Mouse (Mus musculus): ENCODE measurements around the gene Scand1. TPM values are rescaled to one million over a fixed set of nuclear protein-coding genes. Genes with fewer than 3 reads are reported as not detected.

Scand1 gene
- polyA plus RNA-seq, 1 experiment from 2014 or later: 77.2 TPM

- ATAC-seq (ENCODE audit: insufficient number of reproducible peaks, low FRiP score): no peak
- WGBS: 68% methylated on average over 1 of the region's 1 CpGs
- Histone ChIP-seq H3K4me2 (no peak overlapping the region), H3K9ac (no peak overlapping the region), H3K27ac (ENCODE audit: poor library complexity, severe bottlenecking) (no peak overlapping the region), H3K36me3 (no peaks in the 10 kb centered on the region; the same call in 1 of the 2 replicates), H3K4me3 (no peak overlapping the region), H3K27me3 (replicated peaks) (no peaks in the 10 kb centered on the region), H3K4me1 (replicated peaks) (no peaks in the 10 kb centered on the region), H3K9me3 (replicated peaks) (peaks cover 6% of the 10 kb centered on the region; the same call in 1 of the 2 replicates)
Measured at GRCm38 (mm10) chr2:156330681-156331080, 18.2 kb upstream of the Scand1 start.

GRCm38 (mm10) chr2:156324681-156325080, 12.2 kb upstream of the Scand1 start:
- H3K4me3 ChIP-seq: no peak overlapping the region
- peaks cover 11% of the 10 kb centered on the region; the same call in 1 of the 2 replicates for H3K9me3 ChIP-seq (replicated peaks)
- ATAC-seq (ENCODE audit: insufficient number of reproducible peaks, low FRiP score): peak; percentile 84
- H3K4me1 ChIP-seq (replicated peaks): peaks cover 18% of the 10 kb centered on the region
- H3K36me3 ChIP-seq: peaks cover 4% of the 10 kb centered on the region; the same call in 1 of the 2 replicates
- no peaks in the 10 kb centered on the region for H3K27me3 ChIP-seq (replicated peaks)
- peak overlapping the region; percentile 32 for H3K4me2 ChIP-seq
- H3K27ac ChIP-seq (ENCODE audit: poor library complexity, severe bottlenecking): peak overlapping the region; percentile 72
- 17% methylated on average over 5 of the region's 5 CpGs for WGBS
- H3K9ac ChIP-seq: peak overlapping the region; percentile 27; the same call in 1 of the 2 replicates

DNA sequence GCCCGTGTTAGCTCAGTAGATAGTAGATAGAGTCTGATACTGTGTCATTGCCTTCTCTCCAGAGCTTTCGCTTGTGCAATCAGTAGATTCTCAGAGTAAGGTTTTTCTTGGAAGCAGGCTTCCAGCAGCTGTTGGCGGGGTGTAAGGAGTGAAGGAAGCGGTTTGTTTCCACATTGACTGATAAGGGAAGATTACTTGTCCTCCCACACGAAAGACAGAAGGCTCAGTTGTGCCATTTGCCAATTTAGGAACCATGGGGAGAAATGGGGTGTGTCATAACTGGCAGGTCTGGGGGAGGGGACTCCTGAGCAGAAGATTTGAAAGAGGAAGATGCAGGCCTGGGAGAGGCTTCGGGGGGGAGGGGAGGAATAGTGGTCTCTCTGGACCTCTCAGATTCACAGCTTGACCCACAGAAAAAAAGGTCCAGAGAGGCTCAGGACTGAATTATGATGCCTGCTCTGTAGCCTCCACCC, 11.6 kb upstream of the Scand1 start:
- Histone ChIP-seq H3K9ac (no peak overlapping the region; the same call in 1 of the 2 replicates), H3K9me3 (replicated peaks) (peaks cover 9% of the 10 kb centered on the region; the same call in 1 of the 2 replicates), H3K36me3 (peaks cover 4% of the 10 kb centered on the region; the same call in 1 of the 2 replicates), H3K4me2 (peak overlapping the region; percentile 32), H3K27me3 (replicated peaks) (no peaks in the 10 kb centered on the region), H3K4me3 (no peak overlapping the region), H3K27ac (ENCODE audit: poor library complexity, severe bottlenecking) (peak overlapping the region; percentile 72), H3K4me1 (replicated peaks) (peaks cover 18% of the 10 kb centered on the region)
- WGBS: 12% methylated on average over 6 of the region's 6 CpGs
- ATAC-seq (ENCODE audit: insufficient number of reproducible peaks, low FRiP score): peak; percentile 77

GRCm38 (mm10) chr2:156321538-156321937, 9.0 kb upstream of the Scand1 start:
- H3K36me3 ChIP-seq: 0 out of 2 replicates have a peak, but pooled peaks cover 4% of the 10 kb centered on the region

DNA sequence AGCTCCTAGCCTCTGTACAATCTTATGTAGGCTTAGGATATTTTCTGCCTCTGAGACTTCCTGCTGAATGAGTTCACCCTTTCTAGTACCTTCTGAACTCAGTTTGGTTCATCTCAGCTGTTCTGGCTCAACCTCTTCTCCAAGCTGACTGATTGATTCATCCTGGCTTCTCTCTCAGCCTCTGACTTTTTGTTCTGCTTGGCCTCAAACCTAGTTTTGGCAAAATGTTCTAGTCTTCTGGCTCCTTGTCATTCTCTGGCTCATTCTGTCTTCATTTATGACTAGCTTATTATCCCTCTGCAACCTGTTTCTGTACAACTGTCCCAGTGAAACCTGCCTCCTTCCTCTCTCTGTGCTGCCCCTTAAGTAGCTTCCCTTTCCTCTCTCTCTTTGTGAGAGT, 6.0 kb upstream of the Scand1 start:
- peaks cover 3% of the 10 kb centered on the region; the same call in 1 of the 2 replicates for H3K4me1 ChIP-seq (replicated peaks)
- H3K9ac ChIP-seq: no peak overlapping the region
- ATAC-seq (ENCODE audit: insufficient number of reproducible peaks, low FRiP score): no peak
- H3K9me3 ChIP-seq (replicated peaks): peaks cover 6% of the 10 kb centered on the region; the same call in 1 of the 2 replicates
- no peak overlapping the region for H3K4me2 ChIP-seq
- H3K36me3 ChIP-seq: peaks cover 9% of the 10 kb centered on the region; the same call in 1 of the 2 replicates
- no peak overlapping the region for H3K27ac ChIP-seq (ENCODE audit: poor library complexity, severe bottlenecking)
- no peak overlapping the region for H3K4me3 ChIP-seq
- H3K27me3 ChIP-seq (replicated peaks): no peaks in the 10 kb centered on the region

More at GRCm38 (mm10) chr2:156321538-156321937, 9.0 kb upstream of the Scand1 start:
- H3K4me1 ChIP-seq (replicated peaks): peaks cover 18% of the 10 kb centered on the region
- H3K27me3 ChIP-seq (replicated peaks): no peaks in the 10 kb centered on the region
- ATAC-seq (ENCODE audit: insufficient number of reproducible peaks, low FRiP score): no peak
- H3K9ac ChIP-seq: no peak overlapping the region
- no peak overlapping the region for H3K4me2 ChIP-seq
- 85% methylated on average over 6 of the region's 6 CpGs for WGBS
- no peak overlapping the region for H3K4me3 ChIP-seq
- H3K27ac ChIP-seq (ENCODE audit: poor library complexity, severe bottlenecking): no peak overlapping the region
- 0 out of 2 replicates have a peak, but pooled peaks cover 6% of the 10 kb centered on the region for H3K9me3 ChIP-seq (replicated peaks)

DNA sequence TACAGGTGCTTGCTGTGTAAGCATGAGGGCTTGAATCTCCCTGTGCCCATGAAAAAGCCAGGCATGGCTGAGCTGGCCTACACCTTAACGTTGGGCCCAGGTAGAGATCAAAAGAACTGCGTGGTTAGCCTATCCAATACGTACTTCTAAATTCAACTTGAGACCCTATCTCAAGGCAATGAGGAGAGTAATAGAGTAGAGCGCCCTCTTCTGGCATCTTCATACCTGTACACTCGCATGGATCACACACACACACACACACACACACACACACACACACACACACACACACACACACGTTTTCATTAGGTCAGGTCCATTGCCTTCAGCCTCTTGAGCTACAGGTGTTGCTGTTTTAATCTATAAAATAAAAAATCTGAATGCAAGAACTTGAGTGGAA, 2.3 kb upstream of the Scand1 start:
- H3K4me3 ChIP-seq: no peak overlapping the region
- WGBS: 90% methylated on average over 6 of the region's 6 CpGs
- H3K4me2 ChIP-seq: no peak overlapping the region
- peaks cover 10% of the 10 kb centered on the region for H3K4me1 ChIP-seq (replicated peaks)
- H3K27ac ChIP-seq (ENCODE audit: poor library complexity, severe bottlenecking): no peak overlapping the region
- H3K27me3 ChIP-seq (replicated peaks): no peaks in the 10 kb centered on the region
- no peaks in the 10 kb centered on the region; the same call in 1 of the 2 replicates for H3K9me3 ChIP-seq (replicated peaks)
- H3K36me3 ChIP-seq: peaks cover 12% of the 10 kb centered on the region
- no peak for ATAC-seq (ENCODE audit: insufficient number of reproducible peaks, low FRiP score)
- no peak overlapping the region for H3K9ac ChIP-seq

DNA sequence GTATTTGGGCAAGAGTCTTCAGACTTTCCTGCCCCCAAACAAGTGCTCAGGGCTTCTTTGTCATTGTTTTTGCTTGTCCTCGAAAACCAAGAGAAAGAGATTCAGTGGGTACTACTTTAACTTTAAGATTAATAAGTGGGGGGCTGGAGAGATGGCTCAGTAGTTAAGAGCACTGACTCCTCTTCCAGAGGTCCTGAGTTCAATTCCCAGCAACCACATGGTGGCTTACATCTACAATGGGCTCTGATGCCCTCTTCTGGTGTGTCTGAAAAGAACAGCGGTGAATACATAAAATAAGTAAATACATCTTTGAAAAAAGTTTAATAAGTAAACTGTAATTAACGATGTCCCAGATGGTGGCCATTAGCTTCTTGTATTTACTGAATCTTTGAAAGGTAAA, 649 bp upstream of the Scand1 start:
- no peak for ATAC-seq (ENCODE audit: insufficient number of reproducible peaks, low FRiP score)
- Histone ChIP-seq H3K9ac (peak overlapping the region; percentile 95), H3K27ac (ENCODE audit: poor library complexity, severe bottlenecking) (peak overlapping the region; percentile 92; the same call in 1 of the 2 replicates)

GRCm38 (mm10) chr2:156311841-156312291, 638 bp downstream of the Scand1 start:
- under 1% methylated on average over 53 of the region's 53 CpGs for WGBS
- Histone ChIP-seq H3K4me3 (peak overlapping the region; percentile 78), H3K27ac (ENCODE audit: poor library complexity, severe bottlenecking) (peak overlapping the region; percentile 92), H3K4me2 (peak overlapping the region; percentile 87), H3K36me3 (peaks cover 28% of the 10 kb centered on the region), H3K27me3 (replicated peaks) (no peaks in the 10 kb centered on the region), H3K4me1 (replicated peaks) (peaks cover 10% of the 10 kb centered on the region), H3K9me3 (replicated peaks) (no peaks in the 10 kb centered on the region; the same call in 1 of the 2 replicates), H3K9ac (peak overlapping the region; percentile 95)
- peak; percentile 77 for ATAC-seq (ENCODE audit: insufficient number of reproducible peaks, low FRiP score)

More for the DNA sequence above, 649 bp upstream of the Scand1 start:
- Histone ChIP-seq H3K4me2 (peak overlapping the region; percentile 87), H3K4me1 (replicated peaks) (peaks cover 10% of the 10 kb centered on the region), H3K9me3 (replicated peaks) (no peaks in the 10 kb centered on the region; the same call in 1 of the 2 replicates), H3K4me3 (peak overlapping the region; percentile 78), H3K36me3 (peaks cover 17% of the 10 kb centered on the region), H3K27me3 (replicated peaks) (no peaks in the 10 kb centered on the region)
- 51% methylated on average over 3 of the region's 3 CpGs for WGBS

- Histone ChIP-seq H3K4me1 (replicated peaks) (peaks cover 10% of the 10 kb centered on the region), H3K4me2 (peak overlapping the region; percentile 87), H3K9ac (peak overlapping the region; percentile 95), H3K9me3 (replicated peaks) (no peaks in the 10 kb centered on the region; the same call in 1 of the 2 replicates), H3K27me3 (replicated peaks) (no peaks in the 10 kb centered on the region), H3K36me3 (peaks cover 28% of the 10 kb centered on the region), H3K27ac (ENCODE audit: poor library complexity, severe bottlenecking) (peak overlapping the region; percentile 92), H3K4me3 (peak overlapping the region; percentile 78)
- WGBS: 21% methylated on average over 8 of the region's 8 CpGs
- ATAC-seq (ENCODE audit: insufficient number of reproducible peaks, low FRiP score): no peak
Measured at GRCm38 (mm10) chr2:156311441-156311840, 1.1 kb downstream of the Scand1 start.

- 89% methylated on average over 5 of the region's 5 CpGs for WGBS
- H3K4me2 ChIP-seq: peak overlapping the region; percentile 87
- no peak for ATAC-seq (ENCODE audit: insufficient number of reproducible peaks, low FRiP score)
- peaks cover 30% of the 10 kb centered on the region for H3K36me3 ChIP-seq
- H3K4me1 ChIP-seq (replicated peaks): peaks cover 10% of the 10 kb centered on the region
- no peak overlapping the region for H3K9ac ChIP-seq
- 0 out of 2 replicates have a peak overlapping the region, but pooled peaks have one; percentile 78 for H3K4me3 ChIP-seq
- H3K27ac ChIP-seq (ENCODE audit: poor library complexity, severe bottlenecking): peak overlapping the region; percentile 92; the same call in 1 of the 2 replicates
- H3K27me3 ChIP-seq (replicated peaks): no peaks in the 10 kb centered on the region
- no peaks in the 10 kb centered on the region; the same call in 1 of the 2 replicates for H3K9me3 ChIP-seq (replicated peaks)
Measured at GRCm38 (mm10) chr2:156310945-156311344, 1.6 kb downstream of the Scand1 start.

DNA sequence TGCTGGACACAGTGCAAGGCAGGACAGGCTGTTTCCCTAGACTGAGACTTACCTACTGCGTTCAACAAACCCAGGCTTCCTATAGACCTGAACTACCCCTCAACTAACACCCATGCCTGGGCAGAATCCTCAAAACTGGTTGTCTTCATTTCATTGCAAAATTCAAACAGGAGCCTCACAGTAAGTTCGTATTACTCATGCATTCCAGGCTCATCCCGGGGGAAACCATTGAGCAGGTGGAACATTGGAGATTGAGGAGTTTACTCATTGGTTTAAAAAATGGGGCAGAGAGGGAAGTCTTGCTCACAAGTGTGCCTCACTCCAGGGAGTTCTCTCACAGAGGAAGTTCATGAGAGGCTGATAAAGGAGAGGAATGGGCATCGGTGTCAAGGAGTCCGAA, 2.0 kb downstream of the Scand1 start:
- no peaks in the 10 kb centered on the region; the same call in 1 of the 2 replicates for H3K9me3 ChIP-seq (replicated peaks)
- H3K9ac ChIP-seq: no peak overlapping the region
- H3K36me3 ChIP-seq: peaks cover 35% of the 10 kb centered on the region
- H3K27ac ChIP-seq (ENCODE audit: poor library complexity, severe bottlenecking): no peak overlapping the region
- no peak overlapping the region for H3K4me2 ChIP-seq
- ATAC-seq (ENCODE audit: insufficient number of reproducible peaks, low FRiP score): no peak
- H3K4me3 ChIP-seq: no peak overlapping the region
- 91% methylated on average over 5 of the region's 5 CpGs for WGBS
- peaks cover 10% of the 10 kb centered on the region for H3K4me1 ChIP-seq (replicated peaks)
- H3K27me3 ChIP-seq (replicated peaks): no peaks in the 10 kb centered on the region

Data from heart, embryonic 12.5 days (tissue).